Comparison of ENCODE assay signal across 9 mouse cellular contexts in the genomic region with DNA sequence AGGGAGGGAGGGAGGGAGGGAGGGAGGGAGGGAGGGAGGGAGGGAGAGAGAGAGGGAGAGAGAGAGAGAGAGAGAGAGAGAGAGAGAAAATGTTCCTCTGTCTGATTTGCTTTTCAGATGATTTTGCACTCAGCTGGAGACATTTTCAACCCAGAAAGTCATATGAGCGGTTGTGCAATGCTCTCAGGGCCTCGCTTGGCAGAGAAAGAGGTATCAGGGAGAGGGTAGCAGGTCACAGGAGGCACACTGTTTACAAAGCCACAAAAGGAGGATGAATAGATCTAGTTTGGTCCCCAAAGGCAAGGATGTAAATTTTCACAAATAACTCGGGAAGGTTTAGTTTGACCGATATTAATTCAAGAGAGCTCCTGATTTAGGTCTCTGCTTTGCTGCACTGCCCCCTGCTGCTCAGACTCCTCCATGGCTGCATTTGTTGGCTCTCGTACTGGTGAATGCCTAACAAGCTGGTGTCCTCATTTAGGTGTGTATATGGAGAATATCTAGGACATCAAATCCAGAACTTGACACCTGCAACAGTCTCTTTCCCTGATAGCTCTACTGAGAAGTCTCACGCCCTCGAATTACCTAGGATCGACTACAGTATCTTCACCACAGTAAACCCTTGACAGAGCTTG.
DNase-seq lines count a peak whose midpoint lies in the region; ATAC-seq and TF ChIP-seq lines count a peak whose summit lies in the region.
"Had no signal": no experiment of that assay in that cellular context is flagged by ENCODE, and none has a peak within 500 bp of the region (broad histone marks: within the 10 kb centered on the region; RNA-seq: fewer than 3 reads in every experiment).

No protein-coding gene starts in this region.

- no peak overlapping the region for H3K27ac ChIP-seq in heart, postnatal 0 days (ENCODE audit: low read depth)
- no peak overlapping the region for H3K27ac ChIP-seq in heart, embryonic 12.5 days (ENCODE audit: poor library complexity, severe bottlenecking)
- no peak overlapping the region for H3K27ac ChIP-seq in ES-Bruce4 (ENCODE audit: insufficient read depth, low read length)

- no peaks in the 10 kb centered on the region for H3K36me3 ChIP-seq in heart, postnatal 0 days (replicated peaks; ENCODE audit: control insufficient read depth, insufficient read depth, low read length)
- no peaks in the 10 kb centered on the region for H3K36me3 ChIP-seq in heart, embryonic 12.5 days
- no peaks in the 10 kb centered on the region for H3K36me3 ChIP-seq in ES-Bruce4 (ENCODE audit: control insufficient read depth, insufficient read depth, low read length, poor library complexity, severe bottlenecking)
- H3K36me3 ChIP-seq: G1E had no signal

- no peak for TF ChIP-seq EP300 in heart, postnatal 0 days (IDR thresholded peaks at IDR 0.05; ENCODE audit: low read depth)
- no peak for TF ChIP-seq EP300 in ES-Bruce4 (IDR thresholded peaks at IDR 0.05; ENCODE audit: insufficient read depth, low read depth, low read length)

- H3K9me3 ChIP-seq in heart, postnatal 0 days (replicated peaks; ENCODE audit: control insufficient read depth, low read length) = no peaks in the 10 kb centered on the region
- H3K9me3 ChIP-seq in heart, embryonic 12.5 days (replicated peaks) = no peaks in the 10 kb centered on the region
- no peaks in the 10 kb centered on the region for H3K9me3 ChIP-seq in ES-Bruce4 (replicated peaks; ENCODE audit: control insufficient read depth, insufficient read depth, low read length, poor library complexity, severe bottlenecking)

- TF ChIP-seq POLR2A in ES-Bruce4 (IDR thresholded peaks at IDR 0.05; ENCODE audit: insufficient read depth, low read length) = no peak

- WGBS in heart, postnatal 0 days = 55% methylated on average over 8 of the region's 8 CpGs
- 52% methylated on average over 8 of the region's 8 CpGs for WGBS in heart, embryonic 12.5 days

- no peaks in the 10 kb centered on the region for H3K27me3 ChIP-seq in heart, postnatal 0 days (ENCODE audit: control insufficient read depth, insufficient read depth, low read length)
- H3K27me3 ChIP-seq in heart, embryonic 12.5 days (replicated peaks) = no peaks in the 10 kb centered on the region
- no peaks in the 10 kb centered on the region for H3K27me3 ChIP-seq in ES-Bruce4 (ENCODE audit: control insufficient read depth, insufficient read depth, low read length, poor library complexity, severe bottlenecking)

- H3K9ac ChIP-seq in heart, postnatal 0 days (replicated peaks; ENCODE audit: low read depth, low read length) = no peak overlapping the region
- H3K9ac ChIP-seq in heart, embryonic 12.5 days = no peak overlapping the region
- H3K9ac ChIP-seq in ES-Bruce4 (ENCODE audit: low read depth, poor library complexity, severe bottlenecking) = no peak overlapping the region

- no peak overlapping the region for H3K4me3 ChIP-seq in heart, postnatal 0 days (ENCODE audit: low read depth, low read length)
- no peak overlapping the region for H3K4me3 ChIP-seq in heart, embryonic 12.5 days
- no peak overlapping the region for H3K4me3 ChIP-seq in ES-Bruce4 (ENCODE audit: low read depth, low read length)

- H3K4me2 ChIP-seq in heart, postnatal 0 days (ENCODE audit: low read depth, low read length) = no peak overlapping the region
- H3K4me2 ChIP-seq in heart, embryonic 12.5 days = no peak overlapping the region

- 0 out of 2 replicates have a peak, but pooled peaks cover 4% of the 10 kb centered on the region for H3K4me1 ChIP-seq in heart, postnatal 0 days (ENCODE audit: control insufficient read depth, insufficient read depth)
- peaks cover 10% of the 10 kb centered on the region for H3K4me1 ChIP-seq in heart, embryonic 12.5 days (replicated peaks)
- H3K4me1 ChIP-seq in ES-Bruce4 (ENCODE audit: control insufficient read depth, insufficient read depth, low read length) = no peaks in the 10 kb centered on the region

- DNase-seq in heart, postnatal 0 days (ENCODE audit: low spot score) = peak; percentile 10
- peak; percentile 85 to 86 for DNase-seq in cerebellum, adult 18-20 months
- DNase-seq in frontal cortex, postnatal 36 days (ENCODE audit: low spot score in 2 of 2) = peak; percentile 68 to 83
- peak; percentile 52 to 80 for DNase-seq in layer of hippocampus, postnatal 25 days (ENCODE audit: extremely low spot score in 1 of 2, low spot score in 1 of 2)
- DNase-seq in mesoderm, embryonic 11.5 days (ENCODE audit: low read depth, low spot score) = peak; percentile 53
- no peak for DNase-seq in spleen, postnatal 4 days (ENCODE audit: low spot score in 2 of 2)

- no peak for ATAC-seq in heart, postnatal 0 days (ENCODE audit: insufficient read depth, low read depth)
- ATAC-seq in heart, embryonic 12.5 days (ENCODE audit: insufficient number of reproducible peaks, low FRiP score) = no peak

- peak; percentile 74 for TF ChIP-seq CTCF in heart, postnatal 0 days (IDR thresholded peaks at IDR 0.05; ENCODE audit: low read depth)
- peak; percentile 72 for TF ChIP-seq CTCF in ES-Bruce4 (IDR thresholded peaks at IDR 0.05; ENCODE audit: low read depth, low read length)

Comparison
In these comparisons a context has a peak if more than half of its experiments do, and no peak if none do; other contexts are left out.
1. DNase-seq: peak in heart, postnatal 0 days (single experiment), cerebellum, adult 18-20 months (2 of 2), frontal cortex, postnatal 36 days (2 of 2), layer of hippocampus, postnatal 25 days (2 of 2) and mesoderm, embryonic 11.5 days (single experiment); none in spleen, postnatal 4 days (0 of 2).